Mouse (Mus musculus) stomach, postnatal 0 days (tissue): ENCODE results near the gene Fcho1. TPM values are rescaled to one million over a fixed set of nuclear protein-coding genes. Genes with fewer than 3 reads are reported as not detected.
A peak's percentile ranks its signal among the peaks of the same experiment; 100 is the strongest.

Experiments
- ATAC-seq: fragments of 200-750 bp; cut with Nextera tagmentation; 2 replicates; pipeline ENCODE4 v1.8.0; 2017; ENCODE audit not compliant: low FRiP score, low TSS enrichment
- DNase-seq: peaks from one replicate; pipeline ENCODE4 v3.0.0-alpha.2; 2016; ENCODE audit warnings: low spot score
- H3K27ac ChIP-seq: fragments of 300-500 bp; sonication (generic); replicated peaks from 2 replicates; pipeline ENCODE4 v1.5.1; 2014; ENCODE audit warnings: mild to moderate bottlenecking, control low read depth
- H3K27me3 ChIP-seq: fragments of 300-500 bp; sonication (generic); 2 replicates; pipeline ENCODE4 v1.6.1; 2014; ENCODE audit warnings: low read length; ENCODE audit not compliant: control insufficient read depth, insufficient read depth
- H3K36me3 ChIP-seq: fragments of 300-500 bp; sonication (generic); 2 replicates; pipeline ENCODE4 v1.6.1; 2014; ENCODE audit warnings: low read length, mixed read lengths; ENCODE audit not compliant: control insufficient read depth, insufficient read depth
- H3K4me1 ChIP-seq: fragments of 300-500 bp; sonication (generic); replicated peaks from 2 replicates; pipeline ENCODE4 v1.6.1; 2014; ENCODE audit warnings: antibody characterized with exemption; ENCODE audit not compliant: control insufficient read depth, insufficient read depth
- H3K4me2 ChIP-seq: fragments of 300-500 bp; sonication (generic); replicated peaks from 2 replicates; pipeline ENCODE4 v1.6.1; 2014; ENCODE audit warnings: low read depth, mild to moderate bottlenecking, control low read depth, moderate library complexity
- H3K4me3 ChIP-seq: fragments of 300-500 bp; sonication (generic); 2 replicates; pipeline ENCODE4 v1.5.1; 2014; ENCODE audit warnings: low read depth, low read length, control low read depth
- H3K9ac ChIP-seq: fragments of 300-500 bp; sonication (generic); 2 replicates; pipeline ENCODE4 v1.6.1; 2014; ENCODE audit warnings: mild to moderate bottlenecking, low read length, control low read depth, mixed read lengths
- H3K9me3 ChIP-seq: fragments of 300-500 bp; sonication (generic); 2 replicates; pipeline ENCODE4 v1.6.1; 2016; ENCODE audit warnings: low read length; ENCODE audit not compliant: control insufficient read depth
- CTCF ChIP-seq: IDR thresholded peaks from 2 replicates; pipeline ENCODE4 v1.5.1; 2016; ENCODE audit warnings: antibody characterized with exemption, low read depth, mild to moderate bottlenecking, moderate library complexity
- EP300 ChIP-seq: optimal IDR thresholded peaks from 2 replicates; pipeline ENCODE3; 2016; ENCODE audit warnings: antibody characterized with exemption
- WGBS: fragments of 180-500 bp; shearing (Covaris S2); extraction: QIAGEN DNeasy Blood & Tissue Kit; methylation state at CpG from one replicate; pipeline ENCODE4 v1.1.7; 2014; 5-methylcytosine and 5-hydroxymethylcytosine counted together
- polyA plus RNA-seq: library from polyadenylated mRNA; unstranded; fragments of >200 nt; fragmentation: Nextera tagmentation; extraction: Ambion mirVana; gene quantifications from 2 replicates; pipeline ENCODE4 v1.2.1, GENCODE M21; 2015

Gene Fcho1
- polyA plus RNA-seq, 1 experiment from 2014 or later, result 4.8 TPM

- Histone ChIP-seq H3K36me3 (no peaks in the 10 kb centered on the region), H3K9me3 (no peaks in the 10 kb centered on the region), H3K27me3 (no peaks in the 10 kb centered on the region), H3K4me2 (no peak overlapping the region), H3K4me1 (peaks cover under 1% of the 10 kb centered on the region; the same call in 1 of the 2 replicates), H3K27ac (no peak overlapping the region), H3K4me3 (no peak overlapping the region), H3K9ac (no peak overlapping the region)
- DNase-seq (no peak), ATAC-seq (no peak)
- WGBS, result 46% methylated on average over 7 of the region's 7 CpGs
- TF ChIP-seq CTCF (no peak), EP300 (no peak)
Observed at GRCm38 (mm10) chr8:71719928-71720457, 5.5 kb downstream of the Fcho1 start.

- WGBS, result 43% methylated on average over 4 of the region's 4 CpGs
- H3K4me3 ChIP-seq, result no peak overlapping the region
- peak; percentile 61 for DNase-seq
- no peaks in the 10 kb centered on the region for H3K36me3 ChIP-seq
- ATAC-seq, result peak; percentile 33
- no peak overlapping the region for H3K4me2 ChIP-seq
- H3K27me3 ChIP-seq, result no peaks in the 10 kb centered on the region
- H3K9me3 ChIP-seq, result no peaks in the 10 kb centered on the region
- no peak for TF ChIP-seq EP300
- no peak for TF ChIP-seq CTCF
- no peak overlapping the region for H3K27ac ChIP-seq
- no peak overlapping the region for H3K9ac ChIP-seq
- no peaks in the 10 kb centered on the region for H3K4me1 ChIP-seq
Observed at GRCm38 (mm10) chr8:71719218-71719617, 6.3 kb downstream of the Fcho1 start.

- ATAC-seq (no peak), DNase-seq (no peak)
- no peaks in the 10 kb centered on the region for H3K36me3 ChIP-seq
- no peak overlapping the region for H3K4me2 ChIP-seq
- TF ChIP-seq EP300 (no peak), CTCF (no peak)
- no peaks in the 10 kb centered on the region for H3K27me3 ChIP-seq
- H3K9me3 ChIP-seq, result no peaks in the 10 kb centered on the region
- H3K27ac ChIP-seq, result no peak overlapping the region
- H3K4me1 ChIP-seq, result no peaks in the 10 kb centered on the region
- no peak overlapping the region for H3K4me3 ChIP-seq
- H3K9ac ChIP-seq, result no peak overlapping the region
- 42% methylated on average over 3 of the region's 3 CpGs for WGBS
Observed at GRCm38 (mm10) chr8:71718252-71718651, 7.3 kb downstream of the Fcho1 start.

GRCm38 (mm10) chr8:71717096-71717495 is 8.4 kb downstream of the Fcho1 start:
- Histone ChIP-seq H3K4me2 (no peak overlapping the region), H3K9me3 (no peaks in the 10 kb centered on the region), H3K27me3 (no peaks in the 10 kb centered on the region), H3K4me1 (no peaks in the 10 kb centered on the region), H3K4me3 (no peak overlapping the region), H3K27ac (no peak overlapping the region), H3K36me3 (no peaks in the 10 kb centered on the region), H3K9ac (no peak overlapping the region)
- no peak for TF ChIP-seq CTCF
- ATAC-seq, result no peak
- DNase-seq, result no peak
- WGBS, result 68% methylated on average over 12 of the region's 12 CpGs

DNA sequence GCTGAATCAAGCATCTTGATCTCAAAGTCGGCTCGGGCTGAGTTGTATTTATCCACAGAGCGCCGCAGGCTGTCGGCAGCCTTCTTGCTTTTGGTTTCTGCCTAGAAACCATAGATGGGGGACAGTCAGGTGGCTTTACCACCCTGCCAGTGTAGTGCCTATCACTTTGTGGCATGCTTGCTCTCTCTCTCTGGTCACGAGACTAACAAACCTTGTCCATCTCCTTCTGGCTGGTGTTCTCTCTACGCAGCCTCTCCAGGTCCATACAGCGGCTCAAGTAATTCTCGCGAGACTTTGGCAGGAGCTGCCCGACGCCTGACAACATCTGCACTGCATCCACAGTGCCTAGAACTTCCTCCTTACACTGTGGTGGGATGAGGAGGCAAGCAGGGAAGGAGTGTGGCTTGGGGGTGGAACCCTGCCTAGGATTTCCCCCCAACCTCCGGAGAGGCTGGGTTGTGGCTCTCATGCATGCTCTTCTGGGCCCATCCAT is 8.9 kb downstream of the Fcho1 start:
- ATAC-seq, result no peak
- DNase-seq, result no peak
- H3K9me3 ChIP-seq, result no peaks in the 10 kb centered on the region
- H3K4me1 ChIP-seq, result no peaks in the 10 kb centered on the region
- no peaks in the 10 kb centered on the region for H3K36me3 ChIP-seq
- no peak overlapping the region for H3K9ac ChIP-seq
- H3K4me3 ChIP-seq, result no peak overlapping the region
- 79% methylated on average over 13 of the region's 13 CpGs for WGBS
- TF ChIP-seq CTCF (no peak), EP300 (no peak)
- H3K27ac ChIP-seq, result no peak overlapping the region
- H3K27me3 ChIP-seq, result no peaks in the 10 kb centered on the region
- no peak overlapping the region for H3K4me2 ChIP-seq

GRCm38 (mm10) chr8:71715531-71715930 is 10.0 kb downstream of the Fcho1 start:
- Histone ChIP-seq H3K36me3 (no peaks in the 10 kb centered on the region), H3K9me3 (no peaks in the 10 kb centered on the region), H3K4me2 (no peak overlapping the region), H3K4me1 (no peaks in the 10 kb centered on the region), H3K4me3 (no peak overlapping the region), H3K27me3 (no peaks in the 10 kb centered on the region), H3K27ac (no peak overlapping the region), H3K9ac (no peak overlapping the region)
- no peak for ATAC-seq
- WGBS, result 31% methylated on average over 8 of the region's 8 CpGs
- TF ChIP-seq CTCF, result no peak
- no peak for TF ChIP-seq EP300
- DNase-seq, result no peak
